Mouse (Mus musculus) frontal cortex, adult 2 months (tissue): Measurements from ENCODE around the gene Snx18. TPM values are rescaled to one million over a fixed set of nuclear protein-coding genes. Genes with fewer than 3 reads are reported as not detected.

ENCODE experiments used
- DNase-seq, 2 experiments: peaks; one replicate each; pipeline ENCODE4 v3.0.0; 2022; ENCODE audit warnings: low spot score in 1 of 2; ENCODE audit errors: extremely low spot score in 1 of 2
- polyA plus RNA-seq: library from polyadenylated mRNA; depleted of rRNA; stranded (reverse); fragments of >200 nt; gene quantifications from 2 replicates; pipeline ENCODE4 v1.2.3, GENCODE M21; 2012; rRNA removed

The Snx18 gene
- polyA plus RNA-seq, 1 experiment, result 19.5 TPM

DNA sequence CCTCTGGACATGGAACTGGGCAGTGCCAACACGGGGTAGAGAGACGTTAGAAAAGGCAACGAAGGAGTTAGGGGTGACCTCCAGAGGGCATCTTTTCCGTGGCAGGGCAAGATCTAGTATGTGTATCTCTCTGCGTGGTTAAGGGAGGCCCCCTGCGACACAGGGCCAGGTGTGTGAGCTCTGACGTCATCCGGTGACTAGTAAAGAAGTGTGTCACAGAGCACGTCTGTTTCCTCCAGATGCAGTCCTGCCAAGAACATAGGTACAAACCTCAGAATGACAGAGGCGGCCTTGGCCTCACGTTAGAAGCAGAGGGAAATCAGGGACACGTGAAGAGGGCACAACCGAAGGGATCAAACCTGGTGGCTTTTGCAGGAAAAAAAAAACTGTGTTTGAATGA lies 44.1 kb downstream of the Snx18 start:
- DNase-seq, result no peak

DNA sequence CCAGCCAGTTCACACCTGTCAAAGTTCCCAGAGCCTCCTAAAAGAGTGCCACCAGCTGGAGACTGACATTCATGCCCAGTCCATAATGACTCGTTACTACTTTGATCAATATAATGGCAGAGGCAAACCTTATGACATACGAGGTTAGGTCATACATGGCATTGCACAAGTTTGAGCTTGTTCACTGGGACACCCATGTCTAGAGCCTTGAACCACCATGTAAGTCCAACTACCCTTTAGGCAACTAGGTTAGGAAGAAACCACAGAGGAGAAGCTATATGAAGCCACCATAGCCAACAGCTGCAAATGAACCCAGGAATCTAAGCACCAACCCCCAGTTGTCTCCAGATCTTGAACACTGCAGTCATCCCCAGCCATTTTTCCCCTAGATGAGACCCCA lies 45.0 kb downstream of the Snx18 start:
- no peak for DNase-seq

- no peak for DNase-seq
These were observed 46.2 kb downstream of the Snx18 start for GRCm38 (mm10) chr13:113572046-113572686.

- DNase-seq, result no peak
These were observed 48.8 kb downstream of the Snx18 start for GRCm38 (mm10) chr13:113569526-113569925.

DNA sequence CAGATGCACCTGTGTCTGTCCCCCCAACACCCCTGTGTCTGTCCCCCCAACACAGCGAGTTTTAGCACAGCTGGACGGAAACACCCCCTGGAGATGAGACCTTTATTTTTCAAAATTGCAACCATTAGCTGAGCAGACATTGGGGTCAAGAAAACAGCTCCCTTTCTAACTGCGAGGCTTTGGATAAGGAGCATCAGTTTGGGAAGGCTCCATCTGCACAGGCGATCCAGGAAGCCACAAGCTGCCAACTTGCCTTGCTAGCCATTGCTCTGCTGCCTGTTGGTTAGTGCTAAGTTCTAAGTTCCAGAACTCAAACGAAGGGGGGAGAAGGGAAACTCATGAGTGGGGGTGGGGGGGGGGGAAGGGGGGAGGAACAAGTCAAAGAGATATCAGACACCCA lies 51.4 kb downstream of the Snx18 start:
- no peak for DNase-seq

- no peak for DNase-seq
These were observed 52.0 kb downstream of the Snx18 start for GRCm38 (mm10) chr13:113566411-113566810.

DNA sequence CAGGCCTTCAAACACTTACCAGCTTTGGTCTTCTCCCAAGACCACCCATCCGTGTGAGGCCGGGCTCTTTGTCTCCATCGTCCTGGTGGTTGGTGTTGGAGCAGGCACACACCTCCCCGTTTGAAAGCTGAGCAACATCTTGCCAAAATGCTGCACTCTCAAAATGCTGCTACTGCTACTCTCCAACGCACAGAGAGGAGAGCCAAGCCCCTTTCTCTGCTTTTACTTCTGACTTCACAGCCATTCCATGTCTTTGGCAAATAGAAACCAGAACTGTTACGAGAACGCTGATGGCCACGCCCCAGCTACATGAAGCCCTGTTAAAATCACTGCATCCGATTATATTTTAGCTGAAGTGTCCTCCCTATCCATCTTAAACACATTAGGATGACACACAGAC lies 58.7 kb downstream of the Snx18 start:
- DNase-seq, result no peak

DNA sequence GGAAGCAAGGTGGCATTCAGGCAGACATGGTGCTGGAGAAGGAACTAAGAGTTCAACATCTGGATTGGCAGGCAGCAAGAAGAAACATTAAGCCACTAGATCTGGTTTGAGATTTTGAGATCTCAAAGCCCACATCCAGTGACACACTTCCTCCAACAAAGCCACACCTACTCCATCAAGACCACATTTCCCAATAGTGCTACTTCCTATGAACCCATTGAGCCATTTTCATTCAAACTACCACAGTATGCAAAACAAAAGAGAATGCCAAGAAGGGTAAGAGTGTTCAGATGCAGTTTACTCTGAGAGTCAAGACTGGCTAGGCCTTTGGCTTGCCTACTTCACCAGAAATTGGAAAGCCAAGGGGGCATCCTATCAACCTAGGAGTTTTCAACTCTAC lies 61.8 kb downstream of the Snx18 start:
- DNase-seq, result no peak

GRCm38 (mm10) chr13:113555226-113555625 lies 63.1 kb downstream of the Snx18 start:
- no peak for DNase-seq

DNA sequence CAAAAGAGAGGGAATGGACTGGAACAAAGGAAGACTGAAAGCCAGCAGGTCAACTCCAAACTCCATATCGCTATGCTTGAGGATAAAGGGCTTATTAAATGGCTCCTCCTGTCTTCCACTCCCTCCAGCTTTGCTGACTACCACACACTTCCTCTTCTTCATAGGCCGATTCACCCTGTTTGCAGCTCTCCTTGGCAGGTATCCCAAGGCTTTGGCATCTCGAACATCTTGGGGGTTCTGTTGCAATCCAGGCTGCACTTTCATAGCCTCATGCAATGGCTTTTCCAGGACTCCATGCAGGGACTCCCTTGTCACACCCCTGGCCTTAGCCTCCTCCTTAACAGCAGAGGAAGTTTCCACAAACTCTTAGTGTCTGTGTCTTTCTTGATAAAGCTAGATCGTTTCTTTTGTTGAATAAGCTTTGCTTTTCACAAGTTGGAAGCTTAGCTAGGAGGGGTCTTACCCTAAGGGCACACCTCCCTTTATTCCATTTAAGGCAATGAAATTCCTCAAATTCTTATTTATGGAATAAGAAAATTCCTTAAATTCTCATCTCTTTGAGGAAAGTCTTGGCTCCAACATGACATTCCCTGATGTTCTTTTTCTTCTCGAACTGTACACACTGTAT lies 64.6 kb downstream of the Snx18 start:
- no peak for DNase-seq

GRCm38 (mm10) chr13:113552341-113552740 lies 66.0 kb downstream of the Snx18 start:
- no peak for DNase-seq

- no peak for DNase-seq
These were observed 67.3 kb downstream of the Snx18 start for GRCm38 (mm10) chr13:113550866-113551565.

DNA sequence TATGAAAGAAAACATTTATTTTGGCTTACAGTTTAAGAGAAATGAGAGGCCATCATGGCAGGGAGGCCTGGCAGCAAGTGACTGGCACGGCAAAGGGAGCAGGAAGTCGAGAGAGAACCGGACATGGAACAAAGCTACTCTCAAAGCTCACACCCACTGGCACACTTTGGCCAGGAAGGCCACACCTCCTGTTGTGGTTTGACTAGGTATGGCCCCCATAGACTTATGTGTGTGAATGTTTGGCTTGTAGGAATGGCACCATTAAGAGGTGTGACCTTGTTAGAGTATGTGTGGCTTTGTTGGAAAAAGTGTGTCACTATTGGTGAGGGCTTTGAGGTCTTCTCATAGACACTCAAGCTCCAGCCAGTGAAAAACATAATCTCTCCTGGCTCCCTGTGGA lies 69.3 kb downstream of the Snx18 start:
- DNase-seq, result no peak

- DNase-seq, result no peak
These were observed 70.4 kb downstream of the Snx18 start for GRCm38 (mm10) chr13:113547807-113548426.

DNA sequence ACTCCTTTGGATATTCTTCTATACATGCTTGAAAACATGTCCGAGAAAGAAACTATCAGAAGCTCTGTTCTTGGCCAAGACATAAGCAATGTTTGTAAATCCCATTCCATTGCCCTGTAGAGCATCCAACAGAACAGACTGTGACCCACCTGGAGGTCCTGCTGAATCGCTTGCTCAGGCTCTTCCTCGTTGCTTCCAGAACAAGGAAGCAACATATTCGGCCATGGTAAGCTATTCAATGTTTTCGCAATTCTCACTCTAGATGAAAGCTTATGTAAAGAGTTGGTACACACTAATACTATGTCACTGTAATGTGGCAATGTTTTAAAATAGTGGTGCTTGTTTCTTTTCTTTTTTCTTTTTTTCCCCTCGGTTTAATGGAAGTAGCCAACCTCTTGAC lies 76.0 kb downstream of the Snx18 start:
- no peak for DNase-seq

Other genes starting within 250 kb of the Snx18 start
- 7.3 and 8.5 TPM in 2 replicates for gene Hspb3, start 45.1 kb upstream of the Snx18 start, polyA plus RNA-seq
- 17.3 and 18.0 TPM in 2 replicates for gene Arl15, start 175.9 kb upstream of the Snx18 start, polyA plus RNA-seq